11 mouse cellular contexts compared by ENCODE assay signal in the genomic region with DNA sequence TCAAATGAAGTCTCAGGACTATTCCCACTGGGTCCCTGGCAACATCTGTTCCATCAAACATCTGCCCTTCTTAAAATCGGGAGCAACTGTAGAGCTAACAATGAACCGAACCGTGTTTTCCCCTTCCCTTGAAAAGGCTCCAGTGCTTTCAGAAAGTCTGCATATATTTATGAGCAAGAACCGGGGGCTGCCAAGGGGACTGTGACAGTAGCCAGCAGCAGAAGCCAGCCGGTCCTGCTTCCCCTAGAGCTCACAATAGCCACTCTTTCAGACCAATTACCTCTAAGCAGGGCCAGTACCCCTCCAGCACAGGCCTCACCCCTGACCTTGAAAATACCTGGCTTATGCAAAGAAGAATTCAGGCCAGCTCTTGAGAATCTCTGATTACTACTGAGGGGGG.
DNase-seq lines count a peak whose midpoint lies in the region; ATAC-seq lines count a peak whose summit lies in the region.
"Had no signal": no experiment of that assay in that cellular context is flagged by ENCODE, and none has a peak within 500 bp of the region (broad histone marks: within the 10 kb centered on the region; RNA-seq: fewer than 3 reads in every experiment).

No protein-coding gene starts in this region.

- no peak for ATAC-seq in forebrain, embryonic 12.5 days (ENCODE audit: low FRiP score)
- no peak for ATAC-seq in forebrain, embryonic 11.5 days (replicated peaks; ENCODE audit: low FRiP score)
- peak; percentile 35; the same call in 1 of the 2 replicates for ATAC-seq in lung, embryonic 16.5 days (ENCODE audit: low read depth)
- no peak for ATAC-seq in neural tube, embryonic 13.5 days (ENCODE audit: low read depth)
- ATAC-seq in heart, embryonic 11.5 days (replicated peaks; ENCODE audit: insufficient number of reproducible peaks, low FRiP score, low TSS enrichment): no peak

- no peak overlapping the region for H3K9ac ChIP-seq in forebrain, embryonic 12.5 days
- H3K9ac ChIP-seq in forebrain, embryonic 11.5 days (ENCODE audit: low read length): no peak overlapping the region
- no peak overlapping the region for H3K9ac ChIP-seq in lung, embryonic 16.5 days (ENCODE audit: low read length)
- H3K9ac ChIP-seq in neural tube, embryonic 13.5 days: no peak overlapping the region
- H3K9ac ChIP-seq in heart, embryonic 11.5 days (ENCODE audit: low read depth, low read length): no peak overlapping the region
- H3K9ac ChIP-seq: liver, embryonic 13.5 days; neural tube, embryonic 12.5 days; stomach, embryonic 15.5 days had no signal

- no peaks in the 10 kb centered on the region for H3K9me3 ChIP-seq in forebrain, embryonic 12.5 days
- H3K9me3 ChIP-seq in forebrain, embryonic 11.5 days (ENCODE audit: control insufficient read depth, low read length): no peaks in the 10 kb centered on the region
- no peaks in the 10 kb centered on the region for H3K9me3 ChIP-seq in lung, embryonic 16.5 days (ENCODE audit: control insufficient read depth, low read length)
- no peaks in the 10 kb centered on the region for H3K9me3 ChIP-seq in hindbrain, embryonic 10.5 days
- no peaks in the 10 kb centered on the region for H3K9me3 ChIP-seq in neural tube, embryonic 13.5 days
- H3K9me3 ChIP-seq in heart, embryonic 11.5 days (replicated peaks; ENCODE audit: control insufficient read depth, low read length): no peaks in the 10 kb centered on the region
- H3K9me3 ChIP-seq: liver, embryonic 13.5 days; neural tube, embryonic 12.5 days; stomach, embryonic 15.5 days had no signal

- no peak overlapping the region for H3K4me3 ChIP-seq in forebrain, embryonic 12.5 days (replicated peaks)
- H3K4me3 ChIP-seq in forebrain, embryonic 11.5 days (ENCODE audit: low read depth, low read length): no peak overlapping the region
- no peak overlapping the region for H3K4me3 ChIP-seq in lung, embryonic 16.5 days (ENCODE audit: low read length)
- no peak overlapping the region for H3K4me3 ChIP-seq in hindbrain, embryonic 10.5 days
- H3K4me3 ChIP-seq in neural tube, embryonic 13.5 days: no peak overlapping the region
- no peak overlapping the region for H3K4me3 ChIP-seq in heart, embryonic 11.5 days (ENCODE audit: low read depth, low read length)
- H3K4me3 ChIP-seq: liver, embryonic 13.5 days; neural tube, embryonic 12.5 days; stomach, embryonic 15.5 days had no signal

- peaks cover 31% of the 10 kb centered on the region for H3K4me1 ChIP-seq in forebrain, embryonic 12.5 days
- H3K4me1 ChIP-seq in forebrain, embryonic 11.5 days (replicated peaks; ENCODE audit: control insufficient read depth, insufficient read depth, low read length): peaks cover 13% of the 10 kb centered on the region; the same call in 1 of the 2 replicates
- H3K4me1 ChIP-seq in lung, embryonic 16.5 days (replicated peaks; ENCODE audit: control insufficient read depth, insufficient read depth, low read length): peaks cover 22% of the 10 kb centered on the region
- H3K4me1 ChIP-seq in hindbrain, embryonic 10.5 days (replicated peaks): peaks cover 31% of the 10 kb centered on the region
- H3K4me1 ChIP-seq in neural tube, embryonic 13.5 days (replicated peaks): peaks cover 39% of the 10 kb centered on the region
- H3K4me1 ChIP-seq in heart, embryonic 11.5 days (ENCODE audit: control insufficient read depth, insufficient read depth, low read length): peaks cover 10% of the 10 kb centered on the region
- H3K4me1 ChIP-seq: stomach, embryonic 15.5 days had no signal

- no peaks in the 10 kb centered on the region for H3K36me3 ChIP-seq in forebrain, embryonic 12.5 days (replicated peaks)
- H3K36me3 ChIP-seq in forebrain, embryonic 11.5 days (ENCODE audit: control insufficient read depth, insufficient read depth, low read length): no peaks in the 10 kb centered on the region
- no peaks in the 10 kb centered on the region for H3K36me3 ChIP-seq in lung, embryonic 16.5 days (ENCODE audit: control insufficient read depth, insufficient read depth, low read length)
- H3K36me3 ChIP-seq in hindbrain, embryonic 10.5 days: no peaks in the 10 kb centered on the region
- H3K36me3 ChIP-seq in neural tube, embryonic 13.5 days: no peaks in the 10 kb centered on the region
- H3K36me3 ChIP-seq in heart, embryonic 11.5 days (ENCODE audit: control insufficient read depth, insufficient read depth, low read length): no peaks in the 10 kb centered on the region
- H3K36me3 ChIP-seq: liver, embryonic 13.5 days; neural tube, embryonic 12.5 days; stomach, embryonic 15.5 days had no signal

- H3K27ac ChIP-seq in forebrain, embryonic 12.5 days: peak overlapping the region; percentile 74; the same call in 1 of the 2 replicates
- H3K27ac ChIP-seq in forebrain, embryonic 11.5 days (ENCODE audit: low read depth, low read length): no peak overlapping the region
- peak overlapping the region; percentile 67 for H3K27ac ChIP-seq in lung, embryonic 16.5 days (ENCODE audit: low read length)
- peak overlapping the region; percentile 40 for H3K27ac ChIP-seq in hindbrain, embryonic 10.5 days
- peak overlapping the region; percentile 72 for H3K27ac ChIP-seq in neural tube, embryonic 13.5 days (replicated peaks)
- H3K27ac ChIP-seq in heart, embryonic 11.5 days (ENCODE audit: low read depth, low read length): no peak overlapping the region
- H3K27ac ChIP-seq: liver, embryonic 13.5 days; neural tube, embryonic 12.5 days; stomach, embryonic 15.5 days had no signal

- no peak overlapping the region for H3K4me2 ChIP-seq in forebrain, embryonic 12.5 days
- H3K4me2 ChIP-seq in forebrain, embryonic 11.5 days (ENCODE audit: low read depth, low read length, severe bottlenecking): no peak overlapping the region
- no peak overlapping the region for H3K4me2 ChIP-seq in lung, embryonic 16.5 days (ENCODE audit: low read depth, low read length)
- H3K4me2 ChIP-seq in neural tube, embryonic 13.5 days: no peak overlapping the region
- no peak overlapping the region for H3K4me2 ChIP-seq in heart, embryonic 11.5 days
- H3K4me2 ChIP-seq: liver, embryonic 13.5 days; neural tube, embryonic 12.5 days; stomach, embryonic 15.5 days had no signal

- WGBS in forebrain, embryonic 12.5 days: 27% methylated on average over 5 of the region's 5 CpGs
- WGBS in forebrain, embryonic 11.5 days: 37% methylated on average over 5 of the region's 5 CpGs
- 34% methylated on average over 5 of the region's 5 CpGs for WGBS in lung, embryonic 16.5 days
- 40% methylated on average over 5 of the region's 5 CpGs for WGBS in hindbrain, embryonic 10.5 days
- 7% methylated on average over 5 of the region's 5 CpGs for WGBS in neural tube, embryonic 13.5 days
- WGBS in heart, embryonic 11.5 days (ENCODE audit: insufficient replicate concordance): 63% methylated on average over 5 of the region's 5 CpGs

- H3K27me3 ChIP-seq in forebrain, embryonic 12.5 days: peaks cover 13% of the 10 kb centered on the region; the same call in 1 of the 2 replicates
- no peaks in the 10 kb centered on the region for H3K27me3 ChIP-seq in forebrain, embryonic 11.5 days (ENCODE audit: control insufficient read depth, insufficient read depth, low read length)
- H3K27me3 ChIP-seq in lung, embryonic 16.5 days (ENCODE audit: control insufficient read depth, insufficient read depth, low read depth, low read length): no peaks in the 10 kb centered on the region
- peaks cover 6% of the 10 kb centered on the region; the same call in 1 of the 2 replicates for H3K27me3 ChIP-seq in hindbrain, embryonic 10.5 days (ENCODE audit: insufficient read depth, poor library complexity, severe bottlenecking)
- peaks cover 5% of the 10 kb centered on the region; the same call in 1 of the 2 replicates for H3K27me3 ChIP-seq in neural tube, embryonic 13.5 days
- no peaks in the 10 kb centered on the region for H3K27me3 ChIP-seq in heart, embryonic 11.5 days (ENCODE audit: control insufficient read depth, insufficient read depth, low read length)
- H3K27me3 ChIP-seq: liver, embryonic 13.5 days; neural tube, embryonic 12.5 days; stomach, embryonic 15.5 days had no signal

- no peak for DNase-seq in forebrain, embryonic 11.5 days (ENCODE audit: low spot score)
- DNase-seq in lung, postnatal 14 days: no peak
- peak; percentile 19 for DNase-seq in hindbrain, embryonic 10.5 days (ENCODE audit: low spot score)
- DNase-seq in kidney, adult 9 months: no peak

Comparison
In these comparisons a context has a peak if more than half of its experiments do, and no peak if none do; other contexts are left out.
1. H3K27ac ChIP-seq: peak in forebrain, embryonic 12.5 days (single experiment), lung, embryonic 16.5 days (single experiment), hindbrain, embryonic 10.5 days (single experiment) and neural tube, embryonic 13.5 days (single experiment); none in forebrain, embryonic 11.5 days (single experiment) and heart, embryonic 11.5 days (single experiment).